ENCODE assay signal across 8 mouse cellular contexts in genomic region chr7:70368751-70369060, GRCm38 (mm10). TPM values are rescaled to one million over a fixed set of nuclear protein-coding genes. Genes with fewer than 3 reads are reported as not detected.
DNase-seq lines count a peak whose midpoint lies in the region; ATAC-seq and TF ChIP-seq lines count a peak whose summit lies in the region.

No protein-coding gene starts in this region.

- H3K4me3 ChIP-seq in heart, embryonic 12.5 days: peak overlapping the region; percentile 47; the same call in 1 of the 2 replicates
- H3K4me3 ChIP-seq in embryonic facial prominence, embryonic 10.5 days: peak overlapping the region; percentile 77
- H3K4me3 ChIP-seq in hindbrain, embryonic 12.5 days: peak overlapping the region; percentile 38
- H3K4me3 ChIP-seq in midbrain, embryonic 11.5 days (ENCODE audit: low read depth, low read length): peak overlapping the region; percentile 34
- H3K4me3 ChIP-seq in thymus, adult 2 months (ENCODE audit: control insufficient read depth, insufficient read depth, low read length): no peak overlapping the region

- H3K9me3 ChIP-seq in heart, embryonic 12.5 days (replicated peaks): no peaks in the 10 kb centered on the region
- H3K9me3 ChIP-seq in embryonic facial prominence, embryonic 10.5 days: no peaks in the 10 kb centered on the region
- no peaks in the 10 kb centered on the region for H3K9me3 ChIP-seq in hindbrain, embryonic 12.5 days (replicated peaks)
- no peaks in the 10 kb centered on the region for H3K9me3 ChIP-seq in midbrain, embryonic 11.5 days (ENCODE audit: control insufficient read depth, low read length)

- H3K4me1 ChIP-seq in heart, embryonic 12.5 days (replicated peaks): peaks cover 19% of the 10 kb centered on the region
- peaks cover 62% of the 10 kb centered on the region for H3K4me1 ChIP-seq in embryonic facial prominence, embryonic 10.5 days
- H3K4me1 ChIP-seq in hindbrain, embryonic 12.5 days: peaks cover 32% of the 10 kb centered on the region
- peaks cover 21% of the 10 kb centered on the region for H3K4me1 ChIP-seq in midbrain, embryonic 11.5 days (ENCODE audit: control insufficient read depth, insufficient read depth, low read length)
- H3K4me1 ChIP-seq in thymus, adult 2 months (replicated peaks; ENCODE audit: control insufficient read depth, insufficient read depth, low read length): no peaks in the 10 kb centered on the region

- H3K36me3 ChIP-seq in heart, embryonic 12.5 days: no peaks in the 10 kb centered on the region
- H3K36me3 ChIP-seq in embryonic facial prominence, embryonic 10.5 days (replicated peaks): no peaks in the 10 kb centered on the region
- H3K36me3 ChIP-seq in hindbrain, embryonic 12.5 days: no peaks in the 10 kb centered on the region
- H3K36me3 ChIP-seq in midbrain, embryonic 11.5 days (ENCODE audit: control insufficient read depth, insufficient read depth, low read length): no peaks in the 10 kb centered on the region
- H3K36me3 ChIP-seq in thymus, adult 2 months (ENCODE audit: control insufficient read depth, insufficient read depth, low read length): no peaks in the 10 kb centered on the region

- no peak for ATAC-seq in heart, embryonic 12.5 days (ENCODE audit: insufficient number of reproducible peaks, low FRiP score)
- no peak for ATAC-seq in hindbrain, embryonic 12.5 days (ENCODE audit: low FRiP score)
- ATAC-seq in midbrain, embryonic 11.5 days (ENCODE audit: low FRiP score): no peak
- no peak for ATAC-seq in megakaryocyte, adult 5-6 weeks (ENCODE audit: poor library complexity, severe bottlenecking)

- H3K27ac ChIP-seq in heart, embryonic 12.5 days (ENCODE audit: poor library complexity, severe bottlenecking): no peak overlapping the region
- H3K27ac ChIP-seq in embryonic facial prominence, embryonic 10.5 days (replicated peaks): peak overlapping the region; percentile 87
- peak overlapping the region; percentile 82 for H3K27ac ChIP-seq in hindbrain, embryonic 12.5 days
- H3K27ac ChIP-seq in midbrain, embryonic 11.5 days (ENCODE audit: low read depth, low read length): peak overlapping the region; percentile 90
- H3K27ac ChIP-seq in thymus, adult 2 months (ENCODE audit: control insufficient read depth, insufficient read depth, low read length): no peak overlapping the region

- no peak for TF ChIP-seq CTCF in thymus, adult 2 months (IDR thresholded peaks at IDR 0.05; ENCODE audit: borderline replicate concordance, control insufficient read depth, extremely low read depth, insufficient read depth, low read length, poor library complexity)

- H3K9ac ChIP-seq in heart, embryonic 12.5 days: no peak overlapping the region
- peak overlapping the region; percentile 65; the same call in 1 of the 2 replicates for H3K9ac ChIP-seq in hindbrain, embryonic 12.5 days
- peak overlapping the region; percentile 67 for H3K9ac ChIP-seq in midbrain, embryonic 11.5 days (ENCODE audit: low read length)

- H3K27me3 ChIP-seq in heart, embryonic 12.5 days (replicated peaks): peaks cover 53% of the 10 kb centered on the region
- H3K27me3 ChIP-seq in embryonic facial prominence, embryonic 10.5 days (replicated peaks; ENCODE audit: low read depth, poor library complexity, severe bottlenecking): peaks cover 75% of the 10 kb centered on the region
- H3K27me3 ChIP-seq in hindbrain, embryonic 12.5 days: peaks cover 40% of the 10 kb centered on the region
- peaks cover 52% of the 10 kb centered on the region for H3K27me3 ChIP-seq in midbrain, embryonic 11.5 days (ENCODE audit: control insufficient read depth, insufficient read depth, low read length)
- peaks cover 7% of the 10 kb centered on the region; the same call in 1 of the 2 replicates for H3K27me3 ChIP-seq in thymus, adult 2 months (ENCODE audit: control insufficient read depth, insufficient read depth, low read length)

- TF ChIP-seq POLR2A in thymus, adult 2 months (IDR thresholded peaks at IDR 0.05; ENCODE audit: control insufficient read depth, extremely low read depth, insufficient read depth, low read length, poor library complexity): no peak

- H3K4me2 ChIP-seq in heart, embryonic 12.5 days: peak overlapping the region; percentile 76; the same call in 1 of the 2 replicates
- H3K4me2 ChIP-seq in hindbrain, embryonic 12.5 days (replicated peaks): peak overlapping the region; percentile 79
- peak overlapping the region; percentile 71 for H3K4me2 ChIP-seq in midbrain, embryonic 11.5 days

- 30% methylated on average over 4 of the region's 4 CpGs for WGBS in heart, embryonic 12.5 days
- WGBS in embryonic facial prominence, embryonic 10.5 days: 24% methylated on average over 4 of the region's 4 CpGs
- WGBS in hindbrain, embryonic 12.5 days: 13% methylated on average over 4 of the region's 4 CpGs
- 2% methylated on average over 4 of the region's 4 CpGs for WGBS in midbrain, embryonic 11.5 days
- 23% methylated on average over 4 of the region's 4 CpGs for WGBS in thymus, adult 2 months

- DNase-seq in heart, adult 18-20 months: no peak
- no peak for DNase-seq in embryonic facial prominence, embryonic 10.5 days (ENCODE audit: low spot score)
- no peak for DNase-seq in midbrain, embryonic 11.5 days (ENCODE audit: low spot score, missing footprints)
- DNase-seq in thymus, adult 2 months: no peak
- no peak for DNase-seq in layer of hippocampus, adult 8-10 months (ENCODE audit: low spot score in 2 of 2)

RNA-seq across cellular contexts. Expression of gene Nr2f2, which starts 2.2 kb away (rescaled TPM):
- 26.5 and 27.7 TPM in 2 replicates for polyA plus RNA-seq in heart, embryonic 12.5 days (2016; fragmentation: Nextera tagmentation; extraction: Ambion mirVana)
- 10 to 100 TPM; 13.6 to 14.8 TPM for total RNA-seq in heart, adult 18-20 months (2021)
- 89.7 and 99.8 TPM in 2 replicates for polyA plus RNA-seq in embryonic facial prominence, embryonic 10.5 days (2016; fragmentation: Nextera tagmentation; extraction: Ambion mirVana)
- polyA plus RNA-seq in hindbrain, embryonic 12.5 days (2016; fragmentation: Nextera tagmentation; extraction: Ambion mirVana): 133 and 146 TPM in 2 replicates
- 114 and 122 TPM in 2 replicates for polyA plus RNA-seq in midbrain, embryonic 11.5 days (2014; fragmentation: Nextera tagmentation; extraction: Ambion mirVana)
- not detected in 2 replicates for total RNA-seq in megakaryocyte, adult 5-6 weeks (2015)
- not detected in 2 replicates for total RNA-seq in megakaryocyte, adult 5-6 weeks (2017)
- 12.8 and 14.7 TPM in 2 replicates for polyA plus RNA-seq in thymus, adult 2 months (2012; rRNA removed)
- total RNA-seq in layer of hippocampus, adult 8-10 months (2022): 10 to 100 TPM; 40.5 to 53.3 (median 45.9) TPM

Comparison
In these comparisons a context has a peak if more than half of its experiments do, and no peak if none do; other contexts are left out.
1. H3K27ac ChIP-seq: peak in embryonic facial prominence, embryonic 10.5 days (single experiment), hindbrain, embryonic 12.5 days (single experiment) and midbrain, embryonic 11.5 days (single experiment); none in heart, embryonic 12.5 days (single experiment) and thymus, adult 2 months (single experiment).
2. Peak in every context shown above with its lines, with median percentiles within 50 percentile points of each other: H3K4me2 ChIP-seq.